Mouse (Mus musculus) Muller cell, postnatal 12 days (primary cell): ENCODE data around the gene Nln.

Source experiments
- DNase-seq: peaks from one replicate; pipeline ENCODE4 v3.0.0-alpha.2; 2015; ENCODE audit errors: inconsistent ontology term

Gene Nln

GRCm38 (mm10) chr13:104095955-104096354, 13.5 kb downstream of the Nln start:
- no peak for DNase-seq

- DNase-seq: no peak
These were observed 14.7 kb downstream of the Nln start for GRCm38 (mm10) chr13:104094531-104095385.

DNA sequence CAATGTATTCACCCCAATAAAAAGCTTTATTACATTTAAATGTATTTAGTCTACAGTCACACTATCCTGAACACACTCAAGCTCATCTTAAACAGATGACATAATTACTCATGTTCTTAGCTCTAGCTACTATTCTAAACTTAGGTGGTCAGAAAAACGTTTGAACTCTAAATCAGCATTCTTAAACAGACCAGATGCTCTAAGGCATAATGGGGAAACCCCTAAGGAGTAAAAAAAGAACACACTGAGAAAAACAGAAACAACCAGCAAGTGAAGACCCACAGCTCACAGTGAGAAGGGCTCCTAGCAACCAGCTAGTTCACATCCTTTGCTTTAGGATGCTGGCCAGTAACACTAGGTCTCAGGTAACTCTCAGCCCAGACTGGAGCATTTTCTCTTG, 17.7 kb downstream of the Nln start:
- DNase-seq: no peak

- DNase-seq: peak; percentile 54
These were observed 20.0 kb downstream of the Nln start for GRCm38 (mm10) chr13:104089387-104089786.

DNA sequence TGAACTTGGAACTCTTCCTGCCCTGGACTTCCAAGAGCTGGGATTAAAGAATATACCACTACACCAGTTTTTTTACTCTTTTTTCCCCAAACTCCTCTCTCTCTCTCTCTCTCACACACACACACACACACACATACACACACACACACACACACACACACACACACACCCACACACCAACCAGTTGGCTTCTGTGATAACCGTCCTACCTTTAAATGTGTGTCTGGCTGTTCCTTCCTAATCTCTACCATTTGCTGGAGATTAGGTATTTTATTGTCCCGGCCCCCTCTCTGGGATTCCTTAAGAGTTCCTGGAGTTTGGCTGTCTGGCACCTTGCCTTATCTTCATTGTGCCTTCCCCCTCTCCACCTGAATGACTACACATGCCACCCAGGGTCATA, 24.8 kb downstream of the Nln start:
- DNase-seq: no peak

DNA sequence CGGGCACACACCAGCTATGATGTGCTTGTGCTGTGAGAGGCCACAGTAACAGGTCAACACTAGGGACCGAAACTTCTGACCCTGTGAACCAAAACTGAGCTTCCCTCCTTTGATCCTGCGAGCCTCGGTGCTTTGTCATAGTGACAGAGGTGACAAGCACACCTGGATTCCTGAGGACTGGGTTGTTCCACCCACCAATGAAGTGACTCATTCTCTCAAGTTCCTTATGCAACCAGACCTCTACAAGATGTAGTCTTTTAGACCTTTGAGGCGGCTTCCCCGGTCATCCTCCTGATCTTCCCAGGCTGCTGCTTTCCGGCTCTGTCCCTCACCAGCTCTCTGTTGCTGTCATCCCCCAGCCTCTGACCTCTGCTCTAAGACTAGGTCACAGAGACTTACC, 26.9 kb downstream of the Nln start:
- DNase-seq: no peak

DNA sequence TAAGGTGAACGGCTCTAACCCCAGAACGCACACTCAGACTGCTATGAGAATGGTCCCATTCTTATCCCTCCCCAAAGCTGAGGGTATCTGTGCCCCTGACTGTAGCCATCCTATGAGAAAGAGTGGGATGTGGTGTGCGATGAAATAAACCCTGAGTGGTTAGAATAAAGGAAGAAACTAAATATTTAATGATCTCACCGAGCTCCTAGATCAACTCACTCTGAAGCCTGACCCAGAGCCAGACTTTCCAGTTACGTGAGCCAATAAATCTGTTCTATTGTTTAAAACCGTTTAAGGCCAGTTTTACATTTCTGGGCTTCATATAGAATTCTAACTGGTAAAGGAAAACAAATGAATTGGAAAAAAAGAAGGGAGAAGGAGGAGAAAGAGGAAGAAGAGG, 32.4 kb downstream of the Nln start:
- DNase-seq: no peak

DNA sequence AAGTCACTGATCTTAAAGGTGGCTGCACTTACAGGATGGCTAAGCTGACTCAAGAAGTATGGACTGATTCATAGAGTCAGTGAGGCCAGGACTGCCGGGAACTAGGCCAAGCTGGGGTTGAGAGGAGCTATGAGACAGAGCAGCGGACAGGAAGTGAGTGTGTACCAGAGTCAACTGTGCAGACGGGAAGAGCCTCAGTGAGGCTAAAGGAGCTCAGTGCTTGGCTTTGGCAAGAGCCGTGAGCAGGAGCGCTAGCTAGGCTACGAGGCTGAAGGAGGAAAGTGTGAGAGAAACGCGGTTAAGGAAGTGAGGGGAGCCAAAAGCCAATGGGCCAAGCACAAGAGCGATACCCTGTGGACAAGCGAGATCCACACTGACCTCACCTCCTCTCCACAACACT, 34.7 kb downstream of the Nln start:
- DNase-seq: peak; percentile 26

- no peak for DNase-seq
These were observed 35.2 kb downstream of the Nln start for GRCm38 (mm10) chr13:104074230-104074629.

DNA sequence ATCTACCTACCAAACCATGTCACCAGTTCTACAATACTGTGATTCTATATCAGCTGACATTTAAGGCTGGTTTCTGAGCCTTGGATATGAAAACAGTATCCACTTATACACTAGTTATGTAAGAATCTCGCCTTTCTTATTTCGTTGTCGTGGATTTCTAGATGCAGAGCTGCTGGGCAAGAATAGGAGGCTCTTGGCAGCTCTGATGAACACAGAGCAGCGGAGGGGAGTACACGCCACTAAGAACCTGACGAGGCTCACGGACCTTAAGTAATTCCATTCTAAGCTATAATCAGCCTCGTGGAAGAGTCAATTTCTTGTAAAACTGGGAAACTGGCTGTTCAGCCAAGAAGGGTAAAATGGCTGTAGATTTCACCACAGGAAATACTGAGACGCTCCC, 37.1 kb downstream of the Nln start:
- no peak for DNase-seq

DNA sequence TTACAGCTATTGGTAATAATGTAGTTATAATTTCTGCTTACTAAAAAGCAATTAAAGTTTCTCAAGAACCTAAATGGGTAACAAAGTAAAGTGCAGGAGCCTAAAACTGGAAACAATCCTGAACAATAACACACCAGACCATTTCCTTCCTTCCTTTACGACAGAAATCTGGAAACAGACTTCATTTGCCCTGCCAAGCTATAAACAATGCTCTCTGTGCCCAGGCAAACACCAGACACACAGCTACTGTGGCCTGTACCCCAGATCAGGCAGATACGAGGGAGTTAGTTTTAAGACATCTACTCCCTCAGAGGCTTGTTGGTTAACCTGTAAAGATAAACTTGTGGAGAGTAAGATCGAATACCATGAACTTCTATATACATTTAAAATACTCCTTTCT, 38.7 kb downstream of the Nln start:
- DNase-seq: no peak

DNA sequence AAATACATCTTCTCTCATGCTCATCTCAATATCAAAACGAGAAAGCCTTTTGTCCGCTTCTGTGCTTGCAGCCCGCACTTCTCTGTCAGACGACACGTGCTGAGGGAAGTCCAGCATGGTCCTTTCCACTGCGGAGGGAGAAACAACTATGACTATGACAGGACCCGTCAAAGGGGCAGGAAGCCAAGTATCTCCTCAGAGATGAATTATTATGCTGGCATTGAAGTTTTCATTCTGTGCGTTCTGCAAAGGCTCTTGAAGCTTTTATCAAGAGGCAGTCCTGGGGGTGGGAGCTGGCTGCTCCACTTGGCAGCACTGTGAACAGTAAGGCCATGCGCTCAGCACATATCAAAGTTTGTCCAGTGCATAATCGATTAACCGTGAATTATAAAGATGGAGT, 40.2 kb downstream of the Nln start:
- no peak for DNase-seq

DNA sequence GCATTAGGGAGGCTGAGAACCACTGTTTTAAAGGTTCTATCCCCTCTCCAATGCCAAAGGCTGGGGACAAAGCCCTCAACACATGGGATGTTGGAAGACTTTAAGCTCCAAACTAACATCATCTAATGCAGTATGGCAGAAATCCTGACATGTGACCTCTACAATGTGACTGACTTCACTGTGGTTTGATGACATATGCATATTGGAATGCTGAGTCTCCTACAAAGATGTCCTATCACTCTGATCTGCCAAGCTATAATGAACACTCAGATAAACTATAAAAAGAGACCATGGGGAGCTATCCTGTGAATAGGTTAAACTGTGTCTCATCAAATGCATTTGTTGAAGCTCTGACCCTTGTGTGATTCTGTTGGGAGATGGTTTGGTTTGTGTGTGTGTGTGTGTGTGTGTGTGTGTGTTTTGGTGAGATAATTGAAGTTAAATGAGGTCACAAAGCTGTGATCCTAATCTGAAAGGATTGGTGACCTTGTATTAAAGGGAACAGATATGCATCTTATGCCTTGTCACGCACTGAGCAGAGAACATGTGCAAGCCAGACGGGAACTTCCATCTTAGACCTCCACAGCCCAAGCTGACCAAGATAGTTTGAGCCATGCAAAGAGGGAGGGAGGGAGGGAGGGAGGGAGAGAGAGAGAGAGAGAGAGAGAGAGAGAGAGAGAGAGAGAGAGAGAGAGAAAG, 43.6 kb downstream of the Nln start:
- DNase-seq: peak; percentile 91

DNA sequence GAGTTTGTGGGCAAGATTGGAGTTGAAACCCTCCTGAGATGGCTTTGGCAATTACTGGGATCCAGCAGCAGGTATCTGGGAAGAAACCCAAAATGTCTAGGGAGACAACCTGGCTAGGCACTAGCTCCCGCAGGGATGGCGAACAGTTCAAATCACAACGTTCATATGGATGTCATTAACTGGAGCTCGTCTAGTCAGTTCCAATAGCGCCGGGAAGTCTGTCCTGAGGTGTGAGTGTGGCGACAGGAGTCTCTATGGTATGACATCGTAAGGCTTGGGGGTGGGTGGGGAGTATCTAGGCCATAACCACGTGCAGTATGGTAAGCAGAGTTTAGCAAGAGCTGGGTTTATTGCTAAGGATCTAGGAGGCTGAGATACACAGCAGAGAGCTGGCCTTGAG, 46.4 kb downstream of the Nln start:
- DNase-seq: no peak

- DNase-seq: peak; percentile 87
These were observed 47.3 kb downstream of the Nln start for GRCm38 (mm10) chr13:104061975-104062750.

DNA sequence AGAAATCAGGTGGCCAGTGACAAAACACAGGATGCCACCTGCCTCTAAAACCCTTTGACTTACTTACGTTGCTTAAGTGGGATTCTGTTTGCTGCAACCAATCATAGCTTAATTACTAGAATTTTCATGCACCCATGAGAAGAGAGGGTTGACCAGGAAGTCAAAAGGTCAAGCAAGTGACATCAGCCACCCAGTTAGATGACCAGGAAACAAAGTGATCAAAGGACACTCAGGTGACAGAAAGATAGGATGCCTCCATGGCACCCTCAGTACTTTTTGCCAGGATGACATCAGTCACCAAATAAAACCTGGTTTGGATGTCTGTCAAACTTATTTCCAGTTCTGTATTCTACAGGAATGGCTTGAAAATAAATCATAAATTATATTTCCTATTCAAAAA, 49.2 kb downstream of the Nln start:
- DNase-seq: no peak

GRCm38 (mm10) chr13:104059536-104059935, 49.9 kb downstream of the Nln start:
- no peak for DNase-seq

DNA sequence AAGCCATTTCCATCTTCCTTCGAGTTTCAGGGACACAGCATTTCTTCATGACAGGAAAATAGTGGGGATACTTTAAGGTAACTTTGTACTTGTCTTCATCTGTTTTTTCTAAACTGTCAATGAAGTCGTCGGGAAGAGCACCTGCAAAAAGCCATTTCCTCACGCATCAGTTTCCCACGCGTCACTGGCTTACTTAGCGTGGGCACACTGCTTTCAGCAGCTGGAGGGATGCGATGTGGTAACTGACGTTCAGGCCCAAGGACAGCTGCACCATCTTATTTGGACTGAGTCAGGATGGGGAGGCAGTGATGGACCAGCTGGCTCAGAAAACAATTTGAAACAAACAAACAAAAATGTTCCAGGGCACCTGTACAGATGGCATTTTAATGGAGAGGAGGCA, 50.7 kb downstream of the Nln start:
- no peak for DNase-seq

DNA sequence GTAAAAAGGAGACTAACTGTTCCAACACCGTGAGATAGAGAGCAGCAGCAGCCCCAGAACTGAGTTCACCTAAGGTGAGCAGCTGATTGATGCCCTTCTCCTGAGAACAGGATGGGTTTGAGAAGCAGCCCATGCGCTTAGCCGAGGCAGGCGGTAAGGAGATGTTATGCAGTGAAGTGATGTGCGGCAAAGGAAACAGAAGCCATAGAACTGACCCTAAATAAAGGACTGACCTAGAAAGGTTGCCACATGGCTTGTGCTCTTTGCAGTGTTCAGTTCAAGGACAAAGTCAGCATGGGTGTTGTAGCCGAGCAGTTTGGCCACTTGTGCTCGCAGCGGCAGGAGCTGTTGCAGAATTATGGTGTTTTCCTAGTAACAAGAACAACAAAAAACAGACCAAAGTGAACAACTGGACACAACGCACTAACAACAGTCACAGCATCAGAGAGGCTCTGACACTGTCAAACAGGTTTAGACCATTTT, 57.1 kb downstream of the Nln start:
- DNase-seq: no peak

- DNase-seq: no peak
These were observed 60.6 kb downstream of the Nln start for GRCm38 (mm10) chr13:104048835-104049234.

- DNase-seq: no peak
These were observed 64.3 kb downstream of the Nln start for GRCm38 (mm10) chr13:104045108-104045507.

- no peak for DNase-seq
These were observed 65.1 kb downstream of the Nln start for GRCm38 (mm10) chr13:104044332-104044731.
